Mouse (Mus musculus): Measurements from ENCODE around the gene Eif4e.

DNA sequence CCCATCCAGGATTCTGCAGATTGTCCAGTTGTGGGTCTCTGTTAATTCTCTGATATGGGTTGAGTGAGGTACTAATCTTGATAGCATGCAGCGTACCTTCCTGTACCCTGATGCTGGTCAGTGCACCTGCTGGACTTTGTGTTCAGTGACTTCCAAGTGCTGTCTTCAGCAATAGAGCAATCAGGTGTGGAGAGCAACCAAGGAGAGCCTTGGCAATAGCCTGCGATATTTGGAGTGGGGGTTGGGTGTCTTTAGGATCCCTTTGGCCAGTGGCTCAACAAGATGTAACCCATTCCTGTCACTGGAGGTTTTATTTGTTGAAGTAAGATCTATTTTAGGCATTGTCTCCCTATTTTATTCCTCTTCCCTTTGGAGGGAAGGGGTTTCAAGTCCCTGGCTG, 10.1 kb downstream of the Eif4e start:
- TF ChIP-seq CTCF (IDR thresholded peaks at IDR 0.05; ENCODE audit: low read depth), result no peak
- TF ChIP-seq EP300 (IDR thresholded peaks at IDR 0.05; ENCODE audit: low read depth), result no peak
